Mouse (Mus musculus): ENCODE measurements around the gene Arl5c.

Arl5c gene

GRCm38 (mm10) chr11:98019883-98020610, 24.1 kb upstream of the Arl5c start:
- DNase-seq (ENCODE audit: low spot score in 2 of 2) = no peak

GRCm38 (mm10) chr11:98018858-98019641, 23.1 kb upstream of the Arl5c start:
- no peak for DNase-seq (ENCODE audit: low spot score in 2 of 2)

- DNase-seq (ENCODE audit: low spot score in 2 of 2) = no peak
These were observed 22.2 kb upstream of the Arl5c start for GRCm38 (mm10) chr11:98018222-98018621.

- DNase-seq (ENCODE audit: low spot score in 2 of 2) = no peak
These were observed 20.8 kb upstream of the Arl5c start for GRCm38 (mm10) chr11:98016824-98017223.

GRCm38 (mm10) chr11:98016177-98016576, 20.2 kb upstream of the Arl5c start:
- DNase-seq (ENCODE audit: low spot score in 2 of 2) = no peak

- no peak for DNase-seq (ENCODE audit: low spot score in 2 of 2)
These were observed 16.9 kb upstream of the Arl5c start for GRCm38 (mm10) chr11:98012831-98013230.

- no peak for DNase-seq (ENCODE audit: low spot score in 2 of 2)
These were observed 15.7 kb upstream of the Arl5c start for GRCm38 (mm10) chr11:98011716-98012115.

GRCm38 (mm10) chr11:98008087-98008486, 12.1 kb upstream of the Arl5c start:
- no peak for DNase-seq (ENCODE audit: low spot score in 2 of 2)

GRCm38 (mm10) chr11:98005686-98006085, 9.7 kb upstream of the Arl5c start:
- no peak for DNase-seq (ENCODE audit: low spot score in 2 of 2)

- no peak for DNase-seq (ENCODE audit: low spot score in 2 of 2)
These were observed 9.1 kb upstream of the Arl5c start for GRCm38 (mm10) chr11:98005076-98005475.

- DNase-seq (ENCODE audit: low spot score in 2 of 2) = no peak
These were observed 8.2 kb upstream of the Arl5c start for GRCm38 (mm10) chr11:98004161-98004560.

- DNase-seq (ENCODE audit: low spot score in 2 of 2) = no peak
These were observed 7.2 kb upstream of the Arl5c start for GRCm38 (mm10) chr11:98003171-98003671.

GRCm38 (mm10) chr11:98002627-98003026, 6.6 kb upstream of the Arl5c start:
- DNase-seq (ENCODE audit: low spot score in 2 of 2) = peak; percentile 63 to 90

GRCm38 (mm10) chr11:98001986-98002385, 6.0 kb upstream of the Arl5c start:
- no peak for DNase-seq (ENCODE audit: low spot score in 2 of 2)

- no peak for DNase-seq (ENCODE audit: low spot score in 2 of 2)
These were observed 5.4 kb upstream of the Arl5c start for GRCm38 (mm10) chr11:98001351-98001824.

- no peak for DNase-seq (ENCODE audit: low spot score in 2 of 2)
These were observed 4.6 kb upstream of the Arl5c start for GRCm38 (mm10) chr11:98000378-98001140.

GRCm38 (mm10) chr11:97999748-98000147, 3.8 kb upstream of the Arl5c start:
- DNase-seq (ENCODE audit: low spot score in 2 of 2) = no peak

- no peak for DNase-seq (ENCODE audit: low spot score in 2 of 2)
These were observed 3.1 kb upstream of the Arl5c start for GRCm38 (mm10) chr11:97998898-97999608.

GRCm38 (mm10) chr11:97998074-97998793, 2.3 kb upstream of the Arl5c start:
- no peak for DNase-seq (ENCODE audit: low spot score in 2 of 2)

- no peak for DNase-seq (ENCODE audit: low spot score in 2 of 2)
These were observed 1.5 kb upstream of the Arl5c start for GRCm38 (mm10) chr11:97997387-97997960.

Data from urinary bladder, postnatal 4 days (tissue).